Mouse (Mus musculus): ENCODE data around the gene 1700012P22Rik. TPM values are rescaled to one million over a fixed set of nuclear protein-coding genes. Genes with fewer than 3 reads are reported as not detected.

1700012P22Rik gene
- polyA plus RNA-seq (2014; fragmentation: Illumina TruSeq; extraction: RNeasy Lipid Tissue Mini Kit (QIAGEN cat#74804)) = not detected

GRCm38 (mm10) chr4:144438672-144439071, at the start of gene 1700012P22Rik:
1700012P22Rik (minus strand) TSS chr4:144438772.

GRCm38 (mm10) chr4:144463656-144464055, 25.1 kb upstream of the 1700012P22Rik start, which contains the start of gene Aadacl3:
Aadacl3 (minus strand) TSS chr4:144463756.

GRCm38 (mm10) chr4:144453217-144453616, 14.6 kb upstream of the 1700012P22Rik start, which contains the start of gene Gm9944:
Gm9944 (minus strand) TSS chr4:144453317.

GRCm38 (mm10) chr4:144408290-144408689, 30.3 kb downstream of the 1700012P22Rik start, which contains the start of gene Pramef12:
Pramef12 (minus strand) TSS chr4:144408464.

GRCm38 (mm10) chr4:144377911-144378310, 60.7 kb downstream of the 1700012P22Rik start, which contains the start of gene Pramef20:
Pramef20 (minus strand) TSS chr4:144377933.

Other genes with a start within 250 kb of the 1700012P22Rik start
- 25.4 TPM for gene Oog2, start 248.1 kb downstream of the 1700012P22Rik start, polyA plus RNA-seq (2014; fragmentation: Illumina TruSeq; extraction: RNeasy Lipid Tissue Mini Kit (QIAGEN cat#74804))
- gene C87977, start 225.5 kb downstream of the 1700012P22Rik start, polyA plus RNA-seq (2014; fragmentation: Illumina TruSeq; extraction: RNeasy Lipid Tissue Mini Kit (QIAGEN cat#74804)) = 47.8 TPM
- not detected for gene Pramel5, start 158.3 kb downstream of the 1700012P22Rik start, polyA plus RNA-seq (2014; fragmentation: Illumina TruSeq; extraction: RNeasy Lipid Tissue Mini Kit (QIAGEN cat#74804))
- not detected for gene Gm13128, start 108.5 kb downstream of the 1700012P22Rik start, polyA plus RNA-seq (2014; fragmentation: Illumina TruSeq; extraction: RNeasy Lipid Tissue Mini Kit (QIAGEN cat#74804))
- gene Gm13119, start 80.8 kb downstream of the 1700012P22Rik start, polyA plus RNA-seq (2014; fragmentation: Illumina TruSeq; extraction: RNeasy Lipid Tissue Mini Kit (QIAGEN cat#74804)) = not detected
- gene Pramef20, start 60.8 kb downstream of the 1700012P22Rik start, polyA plus RNA-seq (2014; fragmentation: Illumina TruSeq; extraction: RNeasy Lipid Tissue Mini Kit (QIAGEN cat#74804)) = 5.3 TPM
- 16.2 TPM for gene Pramef12, start 30.3 kb downstream of the 1700012P22Rik start, polyA plus RNA-seq (2014; fragmentation: Illumina TruSeq; extraction: RNeasy Lipid Tissue Mini Kit (QIAGEN cat#74804))
- not detected for gene Gm9944, start 14.5 kb upstream of the 1700012P22Rik start, polyA plus RNA-seq (2014; fragmentation: Illumina TruSeq; extraction: RNeasy Lipid Tissue Mini Kit (QIAGEN cat#74804))
- gene Aadacl3, start 25.0 kb upstream of the 1700012P22Rik start, polyA plus RNA-seq (2014; fragmentation: Illumina TruSeq; extraction: RNeasy Lipid Tissue Mini Kit (QIAGEN cat#74804)) = not detected
- gene 9430007A20Rik, start 81.0 kb upstream of the 1700012P22Rik start, polyA plus RNA-seq (2014; fragmentation: Illumina TruSeq; extraction: RNeasy Lipid Tissue Mini Kit (QIAGEN cat#74804)) = not detected
- not detected for gene Gm13124, start 126.4 kb upstream of the 1700012P22Rik start, polyA plus RNA-seq (2014; fragmentation: Illumina TruSeq; extraction: RNeasy Lipid Tissue Mini Kit (QIAGEN cat#74804))
- gene Aadacl4, start 174.9 kb upstream of the 1700012P22Rik start, polyA plus RNA-seq (2014; fragmentation: Illumina TruSeq; extraction: RNeasy Lipid Tissue Mini Kit (QIAGEN cat#74804)) = not detected
- not detected for gene Gm436, start 247.6 kb upstream of the 1700012P22Rik start, polyA plus RNA-seq (2014; fragmentation: Illumina TruSeq; extraction: RNeasy Lipid Tissue Mini Kit (QIAGEN cat#74804))